Mouse (Mus musculus) heart, embryonic 13.5 days (tissue): Measurements from ENCODE around the gene Cacna2d2. TPM values are rescaled to one million over a fixed set of nuclear protein-coding genes. Genes with fewer than 3 reads are reported as not detected.
A peak's percentile ranks its signal among the peaks of the same experiment; 100 is the strongest.

ENCODE experiments used
- ATAC-seq: fragments of 200-750 bp; cut with Nextera tagmentation; 2 replicates; pipeline ENCODE4 v1.8.0; 2017; ENCODE audit warnings: moderate TSS enrichment; ENCODE audit not compliant: insufficient number of reproducible peaks, low FRiP score, low TSS enrichment; ENCODE audit errors: extremely low read depth
- H3K27ac ChIP-seq: fragments of 300-500 bp; sonication (generic); replicated peaks from 2 replicates; pipeline ENCODE4 v1.5.1; 2015; ENCODE audit warnings: moderate library complexity, mild to moderate bottlenecking, inconsistent platforms
- H3K27me3 ChIP-seq: fragments of 300-500 bp; sonication (generic); replicated peaks from 2 replicates; pipeline ENCODE4 v1.6.1; 2015; ENCODE audit warnings: mild to moderate bottlenecking, inconsistent platforms
- H3K36me3 ChIP-seq: fragments of 300-500 bp; sonication (generic); 2 replicates; pipeline ENCODE4 v1.6.1; 2015; ENCODE audit warnings: mild to moderate bottlenecking, inconsistent platforms
- H3K4me1 ChIP-seq: fragments of 300-500 bp; sonication (generic); 2 replicates; pipeline ENCODE4 v1.6.1; 2015; ENCODE audit warnings: inconsistent platforms
- H3K4me2 ChIP-seq: fragments of 300-500 bp; sonication (generic); 2 replicates; pipeline ENCODE4 v1.6.1; 2015; ENCODE audit warnings: inconsistent platforms, mild to moderate bottlenecking, moderate library complexity
- H3K4me3 ChIP-seq: fragments of 300-500 bp; sonication (generic); 2 replicates; pipeline ENCODE4 v1.5.1; 2015; ENCODE audit warnings: moderate library complexity, mild to moderate bottlenecking, inconsistent platforms
- H3K9ac ChIP-seq: fragments of 300-500 bp; sonication (generic); 2 replicates; pipeline ENCODE4 v1.6.1; 2015; ENCODE audit warnings: inconsistent platforms, mild to moderate bottlenecking, moderate library complexity
- H3K9me3 ChIP-seq: fragments of 300-500 bp; sonication (generic); 2 replicates; pipeline ENCODE4 v1.6.1; 2016; ENCODE audit warnings: inconsistent platforms
- WGBS: fragments of 180-500 bp; shearing (Covaris S2); methylation state at CpG from one replicate; pipeline ENCODE4 v1.1.7; 2015; ENCODE audit warnings: mixed read lengths; 5-methylcytosine and 5-hydroxymethylcytosine counted together
- polyA plus RNA-seq: library from polyadenylated mRNA; unstranded; fragments of >200 nt; fragmentation: Nextera tagmentation; extraction: Ambion mirVana; gene quantifications from 2 replicates; pipeline ENCODE4 v1.2.1, GENCODE M21; 2015

The Cacna2d2 gene
- polyA plus RNA-seq, 1 experiment from 2014 or later = 3.8 TPM

DNA sequence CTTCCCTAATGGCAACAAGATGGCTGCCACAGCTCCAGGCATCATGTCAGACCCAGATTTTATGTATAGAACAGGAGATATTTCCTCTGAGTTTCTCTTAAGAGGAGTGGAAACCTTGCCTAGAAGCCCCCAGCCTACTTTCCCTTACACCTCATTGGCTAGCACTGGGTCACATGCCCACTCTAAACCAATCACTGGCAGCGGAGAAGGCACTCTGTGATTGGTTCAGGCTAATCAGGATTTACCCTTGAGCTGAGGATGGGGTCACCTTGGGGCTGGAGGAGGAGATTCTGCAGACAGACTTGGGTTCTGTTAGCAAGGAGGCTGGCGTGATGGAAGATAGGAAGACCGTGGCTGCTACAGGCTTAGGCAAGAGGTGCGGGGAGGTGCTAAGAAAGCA, 10.0 kb downstream of the Cacna2d2 start:
- H3K27ac ChIP-seq = no peak overlapping the region
- H3K4me1 ChIP-seq = no peaks in the 10 kb centered on the region; the same call in 1 of the 2 replicates
- no peaks in the 10 kb centered on the region for H3K9me3 ChIP-seq
- no peak overlapping the region for H3K4me3 ChIP-seq
- ATAC-seq = no peak
- H3K27me3 ChIP-seq = peaks cover 14% of the 10 kb centered on the region
- H3K36me3 ChIP-seq = no peaks in the 10 kb centered on the region
- WGBS = 68% methylated on average over 4 of the region's 4 CpGs
- no peak overlapping the region for H3K9ac ChIP-seq
- H3K4me2 ChIP-seq = no peak overlapping the region

DNA sequence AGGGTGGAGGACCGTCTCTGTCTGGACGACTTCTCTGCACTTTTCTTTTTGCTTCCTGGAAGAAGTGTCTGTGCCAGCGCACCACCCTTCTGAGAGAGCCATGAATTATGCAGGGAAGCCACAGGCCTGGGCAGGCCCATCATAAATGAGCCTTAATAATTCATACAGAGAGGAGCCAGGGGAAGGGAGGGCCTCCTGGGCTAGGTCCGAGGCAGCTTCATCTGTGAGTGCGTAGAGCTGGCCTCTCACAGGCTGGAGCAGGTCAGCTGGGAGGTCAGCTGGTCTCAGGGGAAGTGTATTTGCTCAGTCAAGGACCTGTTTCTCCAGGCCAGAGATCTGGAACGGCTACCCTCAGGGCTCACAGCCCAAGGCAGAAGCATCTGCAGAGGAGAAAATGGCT, 17.7 kb downstream of the Cacna2d2 start:
- Histone ChIP-seq H3K27me3 (peaks cover 8% of the 10 kb centered on the region; the same call in 1 of the 2 replicates), H3K9ac (no peak overlapping the region), H3K27ac (no peak overlapping the region), H3K4me3 (no peak overlapping the region), H3K4me2 (no peak overlapping the region), H3K4me1 (peaks cover 37% of the 10 kb centered on the region), H3K9me3 (no peaks in the 10 kb centered on the region), H3K36me3 (no peaks in the 10 kb centered on the region)
- whole genome bisulfite sequencing = 53% methylated on average over 6 of the region's 6 CpGs
- no peak for ATAC-seq

DNA sequence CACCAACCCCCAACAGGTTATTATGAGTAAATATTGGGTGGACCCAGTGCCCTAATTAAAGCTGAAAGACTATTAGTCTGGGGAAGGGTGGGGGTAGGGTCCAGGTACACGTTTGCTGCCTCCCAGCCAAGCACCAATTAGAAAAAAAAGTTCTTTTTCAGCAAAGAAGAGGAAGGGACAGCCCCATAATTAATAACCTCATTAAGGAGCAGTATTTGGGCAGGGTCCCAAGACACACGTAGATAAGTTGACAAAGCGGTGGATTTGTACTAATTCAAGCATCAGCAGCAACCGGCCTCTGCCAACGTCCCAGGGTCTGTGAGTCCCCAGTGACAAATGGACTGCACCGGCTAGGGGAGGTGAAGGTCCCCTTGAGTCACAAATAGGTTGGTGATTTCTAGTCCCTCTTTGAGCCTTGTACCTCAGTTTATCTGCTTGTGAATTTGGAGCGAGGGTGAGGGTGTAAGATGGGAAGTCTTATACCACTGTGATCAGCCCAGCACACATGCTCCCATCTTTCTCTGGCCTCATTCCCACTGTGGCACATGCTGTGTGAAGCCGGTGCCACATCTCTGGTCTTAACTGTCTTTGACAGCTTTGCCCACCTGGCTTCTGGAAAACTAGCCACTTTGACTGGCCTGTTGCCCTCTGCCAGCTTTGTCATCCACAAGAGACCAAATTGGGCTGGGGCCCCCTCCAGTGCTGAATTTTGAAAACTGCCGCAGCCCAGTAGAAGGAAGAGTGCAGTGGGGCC, 20.3 kb downstream of the Cacna2d2 start:
- Histone ChIP-seq H3K36me3 (no peaks in the 10 kb centered on the region), H3K9me3 (no peaks in the 10 kb centered on the region), H3K9ac (no peak overlapping the region), H3K4me3 (no peak overlapping the region), H3K27ac (no peak overlapping the region), H3K4me2 (no peak overlapping the region), H3K4me1 (peaks cover 48% of the 10 kb centered on the region), H3K27me3 (peaks cover 9% of the 10 kb centered on the region)
- 70% methylated on average over 9 of the region's 9 CpGs for WGBS
- ATAC-seq = no peak

DNA sequence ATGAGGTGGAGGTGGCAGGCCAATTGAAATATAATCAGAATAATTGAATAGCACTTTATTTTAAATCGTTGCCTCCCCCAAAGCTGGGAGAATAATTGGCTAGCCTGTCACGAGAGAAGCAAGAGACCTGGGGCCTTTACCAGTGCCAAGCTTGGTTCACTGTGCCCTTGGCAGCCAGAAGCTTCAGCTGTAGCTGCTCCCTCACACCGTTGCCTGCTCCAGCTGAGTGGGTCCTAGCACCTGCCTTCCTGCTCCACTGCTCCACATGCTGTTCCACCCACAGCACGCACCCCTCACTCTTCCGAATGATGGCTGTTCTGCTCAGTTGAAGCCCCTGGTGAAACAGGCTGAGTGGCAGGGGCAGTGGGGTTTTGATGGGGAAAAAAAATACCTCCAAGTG, 21.5 kb downstream of the Cacna2d2 start:
- Histone ChIP-seq H3K27me3 (peaks cover 20% of the 10 kb centered on the region), H3K4me2 (no peak overlapping the region), H3K36me3 (no peaks in the 10 kb centered on the region), H3K4me3 (no peak overlapping the region), H3K9me3 (no peaks in the 10 kb centered on the region), H3K4me1 (peaks cover 49% of the 10 kb centered on the region), H3K27ac (no peak overlapping the region), H3K9ac (no peak overlapping the region)
- WGBS = 73% methylated on average over 5 of the region's 5 CpGs
- no peak for ATAC-seq

DNA sequence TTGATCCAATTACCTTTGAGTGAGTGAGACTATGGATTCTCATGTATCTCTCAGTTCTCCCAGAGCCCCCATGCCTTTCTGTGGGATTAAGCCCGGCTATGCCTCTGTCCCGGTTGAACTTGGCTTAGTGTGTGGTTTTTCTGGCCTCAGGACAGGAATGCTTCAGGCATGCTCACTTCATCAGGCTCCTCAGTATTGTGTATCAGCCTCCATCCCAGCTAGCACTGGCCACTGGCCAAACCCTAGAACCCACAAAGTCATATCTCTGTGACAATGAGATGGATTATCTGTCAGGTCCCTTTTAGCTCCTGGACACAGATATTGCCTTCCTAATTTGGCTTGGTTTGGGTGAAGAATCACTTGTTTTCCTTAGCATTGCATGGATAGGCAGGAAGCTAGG, 23.5 kb downstream of the Cacna2d2 start:
- peaks cover 37% of the 10 kb centered on the region for H3K27me3 ChIP-seq
- H3K36me3 ChIP-seq = no peaks in the 10 kb centered on the region
- no peak overlapping the region for H3K4me2 ChIP-seq
- H3K9me3 ChIP-seq = no peaks in the 10 kb centered on the region
- H3K4me1 ChIP-seq = peaks cover 37% of the 10 kb centered on the region
- H3K9ac ChIP-seq = no peak overlapping the region
- ATAC-seq = no peak
- no peak overlapping the region for H3K4me3 ChIP-seq
- 0 out of 2 replicates have a peak overlapping the region, but pooled peaks have one; percentile 34 for H3K27ac ChIP-seq
- 14% methylated on average over 2 of the region's 2 CpGs for WGBS

DNA sequence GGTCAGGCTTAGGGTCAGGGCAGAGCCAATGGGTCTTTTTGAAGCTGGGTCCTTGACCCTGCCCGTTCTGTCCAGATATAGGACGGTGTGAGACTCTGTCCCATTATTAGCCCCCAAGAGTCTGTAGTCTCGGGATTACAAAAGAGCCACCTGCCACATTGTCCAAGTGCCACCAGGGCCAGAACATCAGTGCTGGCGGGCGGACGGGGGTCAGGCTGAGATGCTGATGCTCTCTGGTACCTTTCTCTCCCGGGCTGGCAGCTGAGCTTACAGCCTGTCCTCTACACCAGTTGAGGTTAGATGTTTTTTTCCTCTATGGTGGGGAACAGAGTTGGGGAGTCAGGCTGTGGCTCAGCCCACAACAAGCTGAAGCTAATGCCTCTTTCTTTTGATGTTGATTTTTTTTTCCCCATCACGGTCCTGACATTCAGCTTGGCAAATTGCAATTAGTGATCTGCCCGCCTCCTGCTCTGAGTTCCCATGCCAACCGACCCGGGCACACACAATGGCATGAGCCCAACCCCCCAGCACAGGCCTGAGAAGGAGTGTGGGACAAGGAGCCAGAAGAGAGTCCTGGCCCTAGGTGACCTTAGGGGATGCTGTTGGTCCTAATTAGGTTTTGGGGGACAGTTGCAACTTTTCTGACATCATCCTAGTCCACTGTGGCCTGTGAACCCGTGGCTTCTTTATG, 25.2 kb downstream of the Cacna2d2 start:
- peaks cover 48% of the 10 kb centered on the region for H3K4me1 ChIP-seq
- H3K27me3 ChIP-seq = peaks cover 53% of the 10 kb centered on the region
- H3K4me2 ChIP-seq = no peak overlapping the region
- WGBS = 67% methylated on average over 12 of the region's 12 CpGs
- no peak overlapping the region for H3K9ac ChIP-seq
- no peak overlapping the region for H3K27ac ChIP-seq
- no peak for ATAC-seq
- no peak overlapping the region for H3K4me3 ChIP-seq
- H3K36me3 ChIP-seq = no peaks in the 10 kb centered on the region
- no peaks in the 10 kb centered on the region for H3K9me3 ChIP-seq

DNA sequence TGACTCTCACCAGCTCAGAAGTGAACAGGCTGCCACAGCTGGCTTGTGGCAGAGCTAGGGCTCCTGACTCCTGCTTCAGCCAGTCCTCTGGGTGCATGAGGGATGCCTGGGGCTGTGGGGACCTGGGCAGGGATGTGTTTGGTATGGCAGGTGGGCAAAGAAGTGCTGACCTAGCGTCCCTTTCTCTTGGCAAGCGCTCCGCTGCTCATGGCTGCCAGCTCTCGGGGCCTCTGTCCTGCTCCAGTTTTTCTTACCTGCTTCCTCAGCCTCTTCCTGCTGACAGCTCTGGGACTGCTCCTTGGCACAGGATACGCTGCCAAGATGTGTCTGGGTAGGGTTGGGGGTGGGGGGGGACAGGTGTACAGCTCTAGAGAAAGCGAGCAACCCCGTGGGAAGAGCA, 28.5 kb downstream of the Cacna2d2 start:
- Histone ChIP-seq H3K4me2 (no peak overlapping the region), H3K27me3 (peaks cover 60% of the 10 kb centered on the region), H3K9ac (no peak overlapping the region), H3K36me3 (no peaks in the 10 kb centered on the region), H3K4me1 (peaks cover 48% of the 10 kb centered on the region), H3K9me3 (no peaks in the 10 kb centered on the region), H3K27ac (no peak overlapping the region), H3K4me3 (no peak overlapping the region)
- WGBS = 71% methylated on average over 7 of the region's 7 CpGs
- ATAC-seq = no peak

DNA sequence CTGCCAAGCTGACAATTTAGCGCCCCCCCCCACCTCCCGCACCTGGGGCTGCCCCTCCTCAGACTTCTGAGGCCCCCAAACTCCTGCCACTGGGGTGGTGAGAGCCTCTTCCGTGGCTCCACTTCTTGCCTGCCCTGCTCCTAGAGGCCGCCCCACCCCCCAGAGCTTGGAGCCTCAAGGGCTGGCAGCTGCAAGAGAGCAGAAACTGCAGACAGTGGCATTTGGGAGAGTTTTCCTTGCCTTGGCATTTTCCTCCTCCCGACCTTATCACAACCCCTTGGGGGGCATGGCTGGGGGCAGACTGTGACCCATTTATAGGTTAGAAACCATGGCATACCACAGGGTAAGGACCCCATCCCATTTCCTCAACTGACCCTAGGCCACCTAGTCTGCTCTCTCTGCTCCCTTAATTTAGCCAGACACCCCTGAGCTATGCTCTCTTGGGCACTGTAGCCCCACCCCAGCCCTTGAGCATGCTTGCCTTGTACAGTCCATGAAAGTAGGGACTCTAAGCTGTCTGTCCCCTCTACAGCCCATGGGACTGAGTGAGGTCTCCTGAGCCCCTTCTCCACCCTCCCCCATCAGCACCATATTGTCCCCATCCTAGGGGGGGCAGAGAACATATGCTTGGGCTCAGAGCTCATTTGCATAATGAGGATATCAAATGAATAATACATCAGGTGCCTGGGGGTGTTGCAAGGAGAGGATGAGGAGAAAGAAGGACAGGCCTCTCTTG, 29.2 kb downstream of the Cacna2d2 start:
- Histone ChIP-seq H3K4me2 (no peak overlapping the region), H3K4me3 (no peak overlapping the region), H3K9me3 (no peaks in the 10 kb centered on the region), H3K27me3 (peaks cover 60% of the 10 kb centered on the region), H3K27ac (no peak overlapping the region), H3K9ac (no peak overlapping the region), H3K36me3 (no peaks in the 10 kb centered on the region), H3K4me1 (peaks cover 52% of the 10 kb centered on the region)
- WGBS = 38% methylated on average over 5 of the region's 5 CpGs
- ATAC-seq = no peak

DNA sequence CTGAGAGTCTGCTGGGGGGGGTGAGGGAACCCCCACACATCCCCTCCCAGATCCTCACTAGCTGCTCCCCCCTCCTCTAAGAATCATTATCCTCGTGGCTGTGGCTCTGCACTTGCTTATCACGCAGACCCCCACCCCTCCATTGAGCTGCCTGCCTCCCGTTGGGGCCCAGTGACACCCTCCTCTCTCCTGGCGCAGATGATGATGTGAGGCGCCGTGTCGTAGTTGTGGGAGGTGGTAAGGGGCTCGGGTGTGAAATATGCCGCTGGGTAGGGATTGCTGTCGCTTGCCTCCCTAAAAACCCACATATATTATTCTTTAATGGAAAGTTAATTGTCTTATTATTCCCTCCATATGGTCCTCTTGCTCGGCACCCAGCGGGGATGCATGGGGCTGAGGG, 31.0 kb downstream of the Cacna2d2 start:
- Histone ChIP-seq H3K27me3 (peaks cover 47% of the 10 kb centered on the region), H3K4me2 (no peak overlapping the region), H3K27ac (no peak overlapping the region), H3K36me3 (no peaks in the 10 kb centered on the region), H3K4me1 (peaks cover 70% of the 10 kb centered on the region), H3K9me3 (no peaks in the 10 kb centered on the region), H3K9ac (no peak overlapping the region), H3K4me3 (no peak overlapping the region)
- WGBS = 62% methylated on average over 12 of the region's 12 CpGs
- ATAC-seq = no peak

DNA sequence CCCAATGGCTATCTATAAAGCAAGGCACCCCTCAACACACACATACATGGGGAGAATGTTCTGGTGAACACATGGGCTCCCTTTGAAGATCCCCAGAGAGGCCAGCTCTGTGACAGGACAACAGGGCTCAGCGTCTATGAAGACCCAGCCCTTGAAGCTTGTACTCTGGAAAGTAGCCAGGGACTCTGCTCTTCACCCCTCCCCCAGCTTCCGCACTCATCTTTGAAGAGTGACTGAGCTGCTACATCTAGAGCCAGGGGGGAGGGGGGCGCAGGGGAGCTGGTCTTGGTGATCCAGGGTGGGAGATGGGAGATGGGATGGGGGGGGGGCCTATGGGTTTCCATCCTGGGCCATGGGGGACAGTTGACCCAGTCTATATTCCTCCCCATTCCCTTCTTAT, 33.1 kb downstream of the Cacna2d2 start:
- Histone ChIP-seq H3K4me1 (peaks cover 72% of the 10 kb centered on the region), H3K9me3 (no peaks in the 10 kb centered on the region), H3K4me3 (no peak overlapping the region), H3K27ac (no peak overlapping the region), H3K36me3 (no peaks in the 10 kb centered on the region), H3K4me2 (0 out of 2 replicates have a peak overlapping the region, but pooled peaks have one; percentile 1), H3K27me3 (peaks cover 27% of the 10 kb centered on the region; the same call in 1 of the 2 replicates), H3K9ac (no peak overlapping the region)
- ATAC-seq = no peak
- WGBS = 39% methylated on average over 3 of the region's 3 CpGs

DNA sequence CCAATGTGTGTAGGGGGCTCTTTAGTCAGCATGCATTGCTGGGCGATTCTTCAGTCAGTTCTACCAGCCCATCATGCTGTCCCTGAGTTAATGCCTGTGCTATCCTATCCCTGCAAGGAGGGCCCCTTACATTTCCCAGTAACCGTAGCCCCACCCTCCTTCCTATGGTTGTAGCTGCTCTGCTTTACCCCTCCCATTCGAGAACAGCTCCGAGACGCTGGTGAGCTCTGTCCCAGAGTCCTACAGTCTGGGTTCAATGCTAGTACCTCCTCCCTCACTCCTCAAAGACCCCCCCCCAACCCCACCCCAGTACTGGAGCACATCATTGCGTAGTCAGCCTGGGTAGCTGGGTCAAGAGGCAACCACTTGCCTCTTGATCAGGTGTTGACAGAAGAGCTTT, 35.4 kb downstream of the Cacna2d2 start:
- Histone ChIP-seq H3K4me1 (peaks cover 60% of the 10 kb centered on the region), H3K4me3 (no peak overlapping the region), H3K9ac (0 out of 2 replicates have a peak overlapping the region, but pooled peaks have one; percentile 2), H3K27me3 (0 out of 2 replicates have a peak, but pooled peaks cover 7% of the 10 kb centered on the region), H3K4me2 (peak overlapping the region; percentile 41), H3K9me3 (no peaks in the 10 kb centered on the region), H3K27ac (peak overlapping the region; percentile 38; the same call in 1 of the 2 replicates), H3K36me3 (no peaks in the 10 kb centered on the region)
- 13% methylated on average over 6 of the region's 6 CpGs for WGBS
- ATAC-seq = no peak
